Mouse (Mus musculus): ENCODE results near the gene Tubgcp2.

DNA sequence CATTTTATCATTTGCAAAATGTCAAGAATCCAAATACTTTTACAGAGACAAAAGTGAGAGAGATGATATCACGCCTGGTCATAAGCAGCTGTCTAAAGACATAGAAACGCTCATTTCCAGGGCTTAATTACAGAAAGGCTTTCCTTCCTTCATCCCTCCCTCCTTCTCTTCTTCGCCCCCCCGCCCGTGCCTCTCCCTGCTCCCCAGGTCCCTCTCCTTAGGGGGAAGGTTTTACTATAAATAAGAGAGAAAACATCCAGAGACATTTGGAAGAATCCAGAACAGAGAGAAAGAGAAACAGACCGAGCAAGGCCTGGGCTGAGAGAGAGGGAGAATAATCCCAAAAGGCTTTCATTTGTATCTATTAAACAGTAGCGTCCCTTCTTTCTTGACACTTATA is 1.0 kb downstream of the Tubgcp2 start:
- TF ChIP-seq POLR2A (IDR thresholded peaks at IDR 0.05; ENCODE audit: borderline replicate concordance, extremely low read depth, low read depth, low read length) (no peak), CTCF (IDR thresholded peaks at IDR 0.05; ENCODE audit: insufficient read depth, low read length) (no peak)
